Mouse (Mus musculus) embryo, embryonic 10 days (tissue): ENCODE data around the gene Hoxb5.

ENCODE experiments used
- DNase-seq: peaks from one replicate; pipeline ENCODE4 v3.0.0-alpha.2; 2015; ENCODE audit warnings: low spot score

Gene Hoxb5

GRCm38 (mm10) chr11:96319071-96319902, 16.2 kb downstream of the Hoxb5 start:
- peak; percentile 77 for DNase-seq

- peak; percentile 69 for DNase-seq
Measured at GRCm38 (mm10) chr11:96319910-96320309, 16.8 kb downstream of the Hoxb5 start.

GRCm38 (mm10) chr11:96320688-96321087, 17.6 kb downstream of the Hoxb5 start:
- peak; percentile 75 for DNase-seq

- no peak for DNase-seq
Measured at GRCm38 (mm10) chr11:96321846-96322245, 18.7 kb downstream of the Hoxb5 start.

DNA sequence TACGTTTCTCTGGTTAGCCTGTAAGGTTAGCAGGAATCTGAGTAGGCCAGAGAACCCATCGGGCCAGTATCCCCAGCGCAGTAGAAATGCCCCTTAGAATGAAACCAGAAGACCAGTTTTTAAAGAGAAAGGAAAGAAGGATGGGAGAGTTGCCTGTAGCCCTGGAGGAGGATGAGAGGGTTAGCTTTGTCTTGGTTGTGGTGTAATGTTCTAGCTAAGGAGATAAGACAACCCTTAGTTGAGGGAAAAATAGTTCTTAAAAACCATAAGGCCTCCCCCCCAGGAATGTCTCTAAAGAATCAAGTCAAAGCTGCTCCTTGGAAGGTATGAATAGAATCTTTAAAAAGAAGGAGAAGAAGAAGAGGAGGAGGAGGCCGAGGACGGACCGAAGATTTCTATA, 19.6 kb downstream of the Hoxb5 start:
- DNase-seq, result no peak

DNA sequence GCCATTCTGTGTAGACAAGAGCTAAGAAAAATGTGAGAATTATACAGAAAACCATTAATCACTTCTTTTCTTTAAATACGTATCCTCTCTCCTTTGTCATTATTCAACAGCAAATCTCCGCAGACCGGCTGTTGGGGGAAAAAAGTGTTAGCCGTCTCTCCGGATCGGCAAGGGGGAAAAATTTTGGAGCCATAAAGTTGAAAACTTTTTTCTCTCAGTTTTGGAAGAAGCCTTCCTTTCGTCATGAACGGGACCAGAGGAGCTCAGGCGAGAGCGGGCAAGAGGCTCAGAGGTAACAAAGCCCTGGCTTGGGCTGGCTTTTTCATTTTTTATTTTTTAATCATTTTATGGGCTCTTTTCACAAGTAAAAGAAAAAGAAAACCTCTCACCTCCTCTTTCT, 20.0 kb downstream of the Hoxb5 start, which contains the start of gene Hoxb3:
Gene Hoxb3 (plus strand): TSS at position 173 of the 400 bp plus-strand sequence.
- DNase-seq, result no peak

DNA sequence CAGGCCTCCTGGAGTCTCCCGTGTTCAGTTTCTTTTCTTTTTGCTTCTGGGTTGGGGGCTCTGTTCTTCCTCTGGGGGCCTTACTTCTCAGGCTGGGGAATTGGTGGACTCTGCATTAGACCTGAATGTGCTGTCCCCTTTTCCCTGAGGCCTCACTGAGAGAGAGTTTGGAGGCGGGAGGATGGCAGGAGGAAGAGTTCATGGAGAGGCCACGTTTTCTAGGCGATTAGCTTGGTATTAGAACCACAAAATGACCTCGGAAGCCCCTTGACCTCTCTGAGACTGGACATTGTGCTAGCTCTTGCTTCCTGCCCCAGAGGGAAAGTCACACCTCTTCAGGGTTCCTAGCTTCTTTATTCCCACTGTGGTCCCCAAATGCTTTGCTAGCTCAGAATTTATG, 21.0 kb downstream of the Hoxb5 start:
- peak; percentile 90 for DNase-seq

DNA sequence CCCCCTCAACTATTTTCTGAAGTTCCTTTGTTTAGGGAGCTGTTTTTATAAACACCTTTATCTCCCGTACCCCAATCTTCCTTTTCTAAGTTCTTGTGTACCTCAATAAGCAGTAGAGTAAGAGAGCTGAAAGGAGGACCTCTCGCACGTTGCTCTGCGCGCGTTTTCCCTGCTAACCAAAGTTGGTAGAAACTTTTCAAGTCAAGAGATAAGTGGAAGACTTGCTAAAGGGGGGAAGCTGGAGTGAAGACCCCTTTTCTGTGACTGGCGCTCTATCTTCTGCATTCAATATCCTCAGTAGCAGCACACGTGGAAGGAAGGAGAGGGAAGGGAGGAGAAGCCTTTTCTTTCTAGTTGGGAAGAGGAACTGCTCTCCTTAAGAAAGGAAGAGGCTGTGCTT, 21.8 kb downstream of the Hoxb5 start:
- no peak for DNase-seq

DNA sequence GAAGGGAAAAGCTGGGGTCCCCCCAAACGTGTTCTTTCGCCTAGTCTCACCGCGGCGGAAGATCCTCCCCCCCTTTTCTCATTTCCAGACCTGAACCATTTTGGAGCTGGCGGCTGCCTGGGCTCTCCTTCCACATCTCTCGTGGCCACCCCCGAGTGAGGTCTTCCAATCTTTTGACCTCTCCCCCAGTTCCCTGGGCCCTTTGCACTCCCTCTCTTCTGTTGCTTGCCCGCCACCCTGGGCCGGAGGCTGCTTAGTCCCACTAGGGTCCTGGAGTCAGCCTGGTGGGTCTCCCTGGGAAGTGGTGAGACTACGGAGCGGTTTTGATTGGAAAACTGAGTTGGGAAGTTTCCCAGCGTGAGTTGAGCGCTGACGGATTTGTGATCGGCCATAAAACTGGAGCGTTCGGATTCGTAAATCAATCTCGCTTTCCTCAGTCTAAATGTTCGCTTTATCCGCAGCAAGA, 22.6 kb downstream of the Hoxb5 start:
- DNase-seq, result peak; percentile 75

DNA sequence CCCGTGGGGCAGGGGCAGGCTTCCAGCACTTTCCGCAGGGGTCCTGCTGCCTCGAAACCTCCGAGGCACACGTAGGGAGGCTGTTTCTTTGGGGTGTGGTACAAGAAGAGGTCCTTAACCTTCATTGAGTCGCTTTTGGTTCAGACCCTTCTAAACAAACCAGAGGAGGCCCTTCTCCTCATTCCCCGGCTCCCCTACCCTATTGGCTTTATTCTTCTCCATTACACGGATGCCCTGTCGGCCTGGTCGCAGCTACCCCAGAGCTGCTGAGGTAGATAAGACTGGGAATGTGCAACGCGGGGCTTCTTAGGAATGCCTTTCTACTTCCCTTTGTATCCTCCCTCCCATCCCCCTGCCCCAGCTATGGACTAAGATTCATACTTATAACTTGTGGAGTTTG, 23.6 kb downstream of the Hoxb5 start:
- DNase-seq, result no peak

- no peak for DNase-seq
Measured at GRCm38 (mm10) chr11:96327122-96327521, 24.0 kb downstream of the Hoxb5 start.

GRCm38 (mm10) chr11:96327750-96328149, 24.6 kb downstream of the Hoxb5 start:
- DNase-seq, result no peak

- no peak for DNase-seq
Measured at GRCm38 (mm10) chr11:96328605-96329004, 25.5 kb downstream of the Hoxb5 start.

GRCm38 (mm10) chr11:96332105-96332504, 29.0 kb downstream of the Hoxb5 start:
- DNase-seq, result no peak

DNA sequence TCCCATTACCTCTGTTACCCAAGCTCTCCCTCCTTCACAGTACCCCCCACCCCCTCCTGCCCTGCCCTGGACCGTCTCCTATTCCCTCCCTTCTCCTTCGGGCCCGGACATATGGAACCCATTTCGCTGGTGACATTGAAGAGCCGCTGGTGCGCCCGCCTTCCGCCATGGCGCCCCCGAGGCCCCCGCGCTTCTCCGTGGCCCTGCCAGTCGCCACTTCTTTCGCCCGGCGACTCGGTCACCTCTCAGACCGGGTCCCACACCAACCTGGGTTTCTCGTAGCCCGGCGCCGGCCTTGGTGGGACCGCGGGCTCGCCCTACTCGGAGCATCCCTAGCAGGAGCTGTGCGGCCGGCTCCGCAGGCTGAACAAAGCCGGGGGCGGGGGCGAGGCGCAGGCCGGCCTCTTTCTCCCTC, 29.5 kb downstream of the Hoxb5 start:
- DNase-seq, result no peak

DNA sequence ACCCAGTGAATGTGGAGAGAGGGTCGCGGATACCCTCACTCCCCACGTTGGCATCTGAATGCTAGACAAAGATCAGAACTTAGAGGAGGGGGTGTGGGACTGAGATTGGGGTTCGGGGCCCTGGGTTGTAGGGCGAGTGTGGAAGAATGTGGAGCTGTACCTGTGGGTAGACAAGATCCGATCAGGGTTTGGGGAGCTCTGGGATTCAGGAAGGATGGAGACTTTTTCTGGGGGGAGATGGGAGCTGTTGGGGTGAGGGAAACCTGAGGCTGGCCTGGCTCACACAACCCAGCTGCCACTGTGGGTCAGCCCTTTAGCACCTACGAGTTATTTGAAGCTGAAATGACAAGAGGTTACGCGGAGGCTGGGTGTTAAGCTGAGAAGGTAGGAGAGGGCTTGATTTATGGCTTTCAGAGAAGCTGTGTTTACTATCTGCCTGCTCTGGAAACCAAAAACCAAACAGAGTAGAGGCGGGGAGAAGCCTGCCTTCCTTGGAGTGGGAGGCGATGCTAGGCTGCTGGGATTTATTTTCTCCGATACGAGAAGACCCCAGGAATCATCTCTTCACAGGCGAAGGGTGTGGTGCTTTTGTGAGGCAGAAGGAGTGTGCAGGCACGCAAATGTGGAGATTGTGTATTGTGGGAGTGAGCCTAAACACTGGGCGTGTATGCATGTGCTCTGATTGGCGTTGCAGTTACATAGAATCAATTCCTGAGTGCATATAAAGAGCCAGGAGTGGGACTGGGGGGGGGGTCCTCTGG, 30.3 kb downstream of the Hoxb5 start:
- DNase-seq, result peak; percentile 70

GRCm38 (mm10) chr11:96334002-96334364, 30.8 kb downstream of the Hoxb5 start:
- DNase-seq, result no peak

DNA sequence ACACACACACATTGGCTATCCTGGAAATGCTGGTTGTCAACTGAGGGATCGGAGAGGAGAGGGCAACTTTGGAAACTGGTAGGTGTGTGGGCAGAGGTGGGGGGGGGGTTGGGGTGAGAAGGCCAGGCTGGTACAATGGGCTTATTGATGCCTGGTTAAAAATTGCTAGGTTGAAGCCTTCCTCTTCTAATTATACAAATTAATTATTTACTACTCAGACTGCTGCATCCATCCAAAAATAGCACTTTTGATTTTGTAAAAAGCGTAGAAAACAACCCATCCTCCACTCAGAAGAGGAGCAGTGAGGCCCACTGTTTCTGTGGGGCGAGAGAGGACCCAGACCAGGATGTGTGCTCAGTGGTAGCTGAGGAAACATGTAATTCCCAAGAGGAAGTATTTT, 31.9 kb downstream of the Hoxb5 start:
- no peak for DNase-seq

DNA sequence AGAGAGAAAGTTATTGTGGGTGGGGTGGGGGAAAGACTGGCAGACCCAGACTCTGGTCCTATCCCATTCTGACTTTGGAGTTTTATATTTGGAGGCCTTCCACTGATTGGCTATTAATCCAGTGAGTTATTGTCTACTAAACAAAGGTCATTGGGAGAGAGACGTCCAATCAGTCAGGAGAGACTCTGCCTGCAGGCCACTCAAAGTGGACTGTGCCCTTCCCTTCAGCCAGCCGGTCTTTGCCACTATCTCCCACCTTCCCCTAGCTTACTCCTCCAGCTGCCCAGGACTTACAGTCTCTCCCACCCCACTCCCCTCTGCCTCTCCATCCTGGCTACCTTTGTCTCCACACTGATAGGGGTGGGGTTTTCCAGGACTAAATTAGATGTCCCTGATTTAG, 33.5 kb downstream of the Hoxb5 start:
- no peak for DNase-seq

- no peak for DNase-seq
Measured at GRCm38 (mm10) chr11:96337026-96337425, 33.9 kb downstream of the Hoxb5 start.

GRCm38 (mm10) chr11:96338957-96339855, 36.1 kb downstream of the Hoxb5 start:
- DNase-seq, result no peak

DNA sequence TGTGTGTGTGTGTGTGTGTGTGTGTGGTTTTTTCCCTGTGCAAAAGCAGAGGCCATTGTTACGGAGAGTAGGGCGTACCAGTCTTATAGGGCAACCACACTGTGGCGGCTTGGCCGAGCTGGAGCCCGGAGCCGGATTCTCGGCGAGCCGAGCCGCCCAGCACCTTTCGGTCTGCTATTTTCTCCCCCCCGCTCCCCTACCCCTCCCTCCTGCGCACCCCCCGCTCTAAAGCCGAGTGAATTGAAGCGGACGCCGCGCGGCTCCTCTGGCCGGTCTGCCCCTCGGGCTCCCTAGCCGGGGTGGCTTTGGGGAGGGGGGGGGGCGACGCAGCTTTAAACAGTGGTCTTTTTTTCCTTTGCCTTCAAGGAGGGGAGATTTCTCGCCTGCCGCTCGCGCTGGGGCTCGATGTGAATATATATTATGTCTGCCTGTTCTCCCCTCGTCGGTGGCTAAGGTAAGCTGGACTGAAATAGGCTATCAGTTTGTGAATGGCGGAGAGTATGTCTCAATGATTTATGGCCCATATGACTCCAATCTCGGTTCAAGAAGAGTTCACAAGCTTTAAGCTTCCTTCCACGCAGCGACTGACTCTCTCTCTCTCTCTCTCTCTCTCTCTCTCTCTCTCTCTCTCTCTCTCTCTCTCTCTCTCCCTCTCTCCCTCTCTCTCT, 37.7 kb downstream of the Hoxb5 start:
- DNase-seq, result peak; percentile 90
